Mouse (Mus musculus) forebrain, embryonic 11.5 days (tissue): ENCODE results near the gene Pnpla2. TPM values are rescaled to one million over a fixed set of nuclear protein-coding genes. Genes with fewer than 3 reads are reported as not detected.

Experiments
- ATAC-seq: fragments of 200-750 bp; cut with Nextera tagmentation; replicated peaks from 2 replicates; pipeline ENCODE4 v1.8.0; 2017; ENCODE audit warnings: moderate TSS enrichment; ENCODE audit not compliant: low FRiP score
- DNase-seq: peaks from one replicate; pipeline ENCODE4 v3.0.0-alpha.2; 2017; ENCODE audit warnings: low spot score
- H3K27ac ChIP-seq: fragments of 300-500 bp; sonication (generic); 2 replicates; pipeline ENCODE4 v1.5.1; 2014; ENCODE audit warnings: low read depth, low read length
- H3K27me3 ChIP-seq: fragments of 300-500 bp; sonication (generic); 2 replicates; pipeline ENCODE4 v1.6.1; 2014; ENCODE audit warnings: mild to moderate bottlenecking, low read length, mixed read lengths; ENCODE audit not compliant: control insufficient read depth, insufficient read depth
- H3K36me3 ChIP-seq: fragments of 300-500 bp; sonication (generic); 2 replicates; pipeline ENCODE4 v1.6.1; 2014; ENCODE audit warnings: mild to moderate bottlenecking, low read length, moderate library complexity, mixed read lengths; ENCODE audit not compliant: control insufficient read depth, insufficient read depth
- H3K4me1 ChIP-seq: fragments of 300-500 bp; sonication (generic); replicated peaks from 2 replicates; pipeline ENCODE4 v1.6.1; 2014; ENCODE audit warnings: low read length, mixed read lengths; ENCODE audit not compliant: control insufficient read depth, insufficient read depth
- H3K4me2 ChIP-seq: fragments of 300-500 bp; sonication (generic); 2 replicates; pipeline ENCODE4 v1.6.1; 2014; ENCODE audit warnings: low read depth, mild to moderate bottlenecking, low read length, moderate library complexity, mixed read lengths; ENCODE audit not compliant: severe bottlenecking
- H3K4me3 ChIP-seq: fragments of 300-500 bp; sonication (generic); 2 replicates; pipeline ENCODE4 v1.5.1; 2014; ENCODE audit warnings: low read depth, low read length
- H3K9ac ChIP-seq: fragments of 300-500 bp; sonication (generic); 2 replicates; pipeline ENCODE4 v1.6.1; 2014; ENCODE audit warnings: low read length
- H3K9me3 ChIP-seq: fragments of 300-500 bp; sonication (generic); 2 replicates; pipeline ENCODE4 v1.6.1; 2016; ENCODE audit warnings: low read length, mixed read lengths; ENCODE audit not compliant: control insufficient read depth
- WGBS: fragments of 180-500 bp; shearing (Covaris S2); extraction: QIAGEN DNeasy Blood & Tissue Kit; methylation state at CpG from one replicate; pipeline ENCODE4 v1.1.7; 2014; 5-methylcytosine and 5-hydroxymethylcytosine counted together
- polyA plus RNA-seq: library from polyadenylated mRNA; unstranded; fragments of >200 nt; fragmentation: Nextera tagmentation; extraction: Ambion mirVana; gene quantifications from 2 replicates; pipeline ENCODE4 v1.2.1, GENCODE M21; 2014

Pnpla2 gene
- polyA plus RNA-seq, 1 experiment from 2014 or later, result 16.9 TPM

GRCm38 (mm10) chr7:141478270-141478748 lies 23.3 kb downstream of the Pnpla2 start:
- Histone ChIP-seq H3K9ac (no peak overlapping the region), H3K27ac (no peak overlapping the region), H3K36me3 (no peaks in the 10 kb centered on the region), H3K4me2 (no peak overlapping the region), H3K4me1 (peaks cover 22% of the 10 kb centered on the region), H3K9me3 (no peaks in the 10 kb centered on the region), H3K4me3 (no peak overlapping the region), H3K27me3 (peaks cover 16% of the 10 kb centered on the region)
- ATAC-seq, result no peak
- 85% methylated on average over 5 of the region's 5 CpGs for WGBS
- DNase-seq, result no peak

GRCm38 (mm10) chr7:141480842-141481497 lies 26.0 kb downstream of the Pnpla2 start:
- Histone ChIP-seq H3K9ac (no peak overlapping the region), H3K27me3 (peaks cover 10% of the 10 kb centered on the region), H3K4me3 (peak overlapping the region; percentile 61), H3K4me1 (peaks cover 10% of the 10 kb centered on the region; the same call in 1 of the 2 replicates), H3K27ac (no peak overlapping the region), H3K36me3 (no peaks in the 10 kb centered on the region), H3K9me3 (no peaks in the 10 kb centered on the region), H3K4me2 (peak overlapping the region; percentile 95)
- ATAC-seq (peak; percentile 54), DNase-seq (peak; percentile 78)
- 9% methylated on average over 10 of the region's 10 CpGs for WGBS

- no peaks in the 10 kb centered on the region for H3K36me3 ChIP-seq
- DNase-seq (peak; percentile 86), ATAC-seq (peak; percentile 79)
- H3K27me3 ChIP-seq, result peaks cover 6% of the 10 kb centered on the region
- WGBS, result under 1% methylated on average over 79 of the region's 81 CpGs
- peaks cover 6% of the 10 kb centered on the region; the same call in 1 of the 2 replicates for H3K4me1 ChIP-seq
- H3K4me2 ChIP-seq, result peak overlapping the region; percentile 95
- H3K27ac ChIP-seq, result no peak overlapping the region
- peak overlapping the region; percentile 65 for H3K9ac ChIP-seq
- H3K9me3 ChIP-seq, result no peaks in the 10 kb centered on the region
- H3K4me3 ChIP-seq, result peak overlapping the region; percentile 61
Observed at GRCm38 (mm10) chr7:141481498-141482401, 26.8 kb downstream of the Pnpla2 start.

GRCm38 (mm10) chr7:141482531-141483024 lies 27.6 kb downstream of the Pnpla2 start:
- H3K36me3 ChIP-seq, result no peaks in the 10 kb centered on the region
- no peaks in the 10 kb centered on the region for H3K9me3 ChIP-seq
- 5% methylated on average over 11 of the region's 11 CpGs for WGBS
- ATAC-seq (peak; percentile 24; the same call in 1 of the 2 replicates), DNase-seq (peak; percentile 61)
- H3K4me3 ChIP-seq, result peak overlapping the region; percentile 61
- peaks cover 4% of the 10 kb centered on the region for H3K27me3 ChIP-seq
- H3K4me2 ChIP-seq, result peak overlapping the region; percentile 95
- H3K4me1 ChIP-seq, result peaks cover 6% of the 10 kb centered on the region; the same call in 1 of the 2 replicates
- H3K27ac ChIP-seq, result no peak overlapping the region
- peak overlapping the region; percentile 65 for H3K9ac ChIP-seq

GRCm38 (mm10) chr7:141483114-141483653 lies 28.2 kb downstream of the Pnpla2 start:
- Histone ChIP-seq H3K36me3 (no peaks in the 10 kb centered on the region), H3K4me2 (peak overlapping the region; percentile 95; the same call in 1 of the 2 replicates), H3K4me3 (no peak overlapping the region), H3K4me1 (peaks cover 6% of the 10 kb centered on the region; the same call in 1 of the 2 replicates), H3K27ac (no peak overlapping the region), H3K27me3 (peaks cover 4% of the 10 kb centered on the region), H3K9me3 (no peaks in the 10 kb centered on the region), H3K9ac (no peak overlapping the region)
- no peak for ATAC-seq
- 78% methylated on average over 6 of the region's 6 CpGs for WGBS
- no peak for DNase-seq

- Histone ChIP-seq H3K27me3 (peaks cover 4% of the 10 kb centered on the region), H3K4me3 (no peak overlapping the region), H3K9ac (no peak overlapping the region), H3K4me2 (no peak overlapping the region), H3K4me1 (peaks cover 6% of the 10 kb centered on the region; the same call in 1 of the 2 replicates), H3K9me3 (no peaks in the 10 kb centered on the region), H3K36me3 (no peaks in the 10 kb centered on the region), H3K27ac (no peak overlapping the region)
- ATAC-seq (no peak), DNase-seq (no peak)
- 83% methylated on average over 5 of the region's 5 CpGs for WGBS
Observed at GRCm38 (mm10) chr7:141484186-141485120, 29.5 kb downstream of the Pnpla2 start.

- WGBS, result 83% methylated on average over 2 of the region's 2 CpGs
- no peak overlapping the region for H3K4me2 ChIP-seq
- H3K27me3 ChIP-seq, result peaks cover 4% of the 10 kb centered on the region
- ATAC-seq (no peak), DNase-seq (no peak)
- no peaks in the 10 kb centered on the region for H3K9me3 ChIP-seq
- H3K4me1 ChIP-seq, result peaks cover 6% of the 10 kb centered on the region; the same call in 1 of the 2 replicates
- no peaks in the 10 kb centered on the region for H3K36me3 ChIP-seq
- no peak overlapping the region for H3K4me3 ChIP-seq
- no peak overlapping the region for H3K9ac ChIP-seq
- H3K27ac ChIP-seq, result no peak overlapping the region
Observed at GRCm38 (mm10) chr7:141485186-141485585, 30.2 kb downstream of the Pnpla2 start.
